Mouse (Mus musculus) ES-E14 (cell line): Measurements from ENCODE around the gene Ldhb. TPM values are rescaled to one million over a fixed set of nuclear protein-coding genes. Genes with fewer than 3 reads are reported as not detected.

ENCODE experiments used
- DNase-seq: peaks from one replicate; pipeline ENCODE4 v3.0.0-alpha.2; 2013; ENCODE audit warnings: low read depth, low spot score
- H3K27ac ChIP-seq: 2 replicates; pipeline ENCODE4 v1.5.1; 2012; ENCODE audit warnings: low read depth, mild to moderate bottlenecking, low read length, moderate library complexity, mixed read lengths; ENCODE audit not compliant: poor library complexity, insufficient read depth, severe bottlenecking
- H3K36me3 ChIP-seq: 2 replicates; pipeline ENCODE4 v1.6.1; 2012; ENCODE audit warnings: mild to moderate bottlenecking, low read length, moderate library complexity, mixed read lengths; ENCODE audit not compliant: control insufficient read depth, poor library complexity, insufficient read depth, severe bottlenecking
- H3K4me1 ChIP-seq, 2 experiments: fragments of 150-350 bp in 1 of 2; sonication (generic) in 1 of 2; 2 replicates each; pipeline ENCODE4 v1.6.1; 2012; ENCODE audit warnings: low read length in 2 of 2, mild to moderate bottlenecking in 1 of 2, mixed read lengths in 1 of 2; ENCODE audit not compliant: control insufficient read depth in 2 of 2, insufficient read depth in 2 of 2, poor library complexity in 1 of 2
- H3K4me3 ChIP-seq, 2 experiments: fragments of 150-350 bp in 1 of 2; sonication (generic) in 1 of 2; 2 replicates each; pipeline ENCODE4 v1.5.1; 2012; ENCODE audit warnings: low read length in 2 of 2, low read depth in 1 of 2, mild to moderate bottlenecking in 1 of 2, mixed read lengths in 1 of 2; ENCODE audit not compliant: insufficient read depth in 1 of 2, poor library complexity in 1 of 2, severe bottlenecking in 1 of 2
- H3K9ac ChIP-seq: 2 replicates; pipeline ENCODE4 v1.6.1; 2012; ENCODE audit warnings: low read depth, mild to moderate bottlenecking, low read length, mixed read lengths; ENCODE audit not compliant: poor library complexity, insufficient read depth, severe bottlenecking
- H3K9me3 ChIP-seq: fragments of 150-350 bp; sonication (generic); 2 replicates; pipeline ENCODE4 v1.6.1; 2012; ENCODE audit warnings: low read depth, mild to moderate bottlenecking, low read length; ENCODE audit not compliant: control insufficient read depth, insufficient read depth
- CHD2 ChIP-seq: IDR thresholded peaks from 2 replicates; pipeline ENCODE4 v1.6.1; 2014; ENCODE audit warnings: mild to moderate bottlenecking, low read depth, low read length, inconsistent platforms
- HCFC1 ChIP-seq: IDR thresholded peaks from 2 replicates; pipeline ENCODE4 v1.6.1; 2012; ENCODE audit warnings: low read length, inconsistent platforms, borderline replicate concordance; ENCODE audit not compliant: insufficient read depth
- MAFK ChIP-seq: IDR thresholded peaks from 2 replicates; pipeline ENCODE4 v1.6.1; 2014; ENCODE audit warnings: mild to moderate bottlenecking, low read depth, low read length, inconsistent platforms; ENCODE audit not compliant: insufficient read depth
- ZC3H11A ChIP-seq: IDR thresholded peaks from 2 replicates; pipeline ENCODE4 v1.6.1; 2012; ENCODE audit warnings: low read depth, mild to moderate bottlenecking, inconsistent platforms, low read length, borderline replicate concordance
- ZNF384 ChIP-seq: IDR thresholded peaks from 2 replicates; pipeline ENCODE4 v1.6.1; 2012; ENCODE audit warnings: low read depth, low read length, inconsistent platforms
- in situ Hi-C, 2 experiments: fragments of 600-800 bp; cut with MboI; formaldehyde crosslinking; loops; one replicate each; pipeline ENCODE4 v1.15.1; 2025; ENCODE audit warnings: low sequenced_read_pairs in 2 of 2, inconsistent platforms in 1 of 2; ENCODE audit not compliant: unreplicated experiment in 2 of 2
- total RNA-seq: library from RNA; depleted of rRNA; stranded (reverse); fragments of 300-350 nt; gene quantifications from 2 replicates; pipeline ENCODE4 v1.2.3, GENCODE M21; 2012; rRNA removed

Gene Ldhb
- total RNA-seq, 1 experiment: 139 TPM

DNA sequence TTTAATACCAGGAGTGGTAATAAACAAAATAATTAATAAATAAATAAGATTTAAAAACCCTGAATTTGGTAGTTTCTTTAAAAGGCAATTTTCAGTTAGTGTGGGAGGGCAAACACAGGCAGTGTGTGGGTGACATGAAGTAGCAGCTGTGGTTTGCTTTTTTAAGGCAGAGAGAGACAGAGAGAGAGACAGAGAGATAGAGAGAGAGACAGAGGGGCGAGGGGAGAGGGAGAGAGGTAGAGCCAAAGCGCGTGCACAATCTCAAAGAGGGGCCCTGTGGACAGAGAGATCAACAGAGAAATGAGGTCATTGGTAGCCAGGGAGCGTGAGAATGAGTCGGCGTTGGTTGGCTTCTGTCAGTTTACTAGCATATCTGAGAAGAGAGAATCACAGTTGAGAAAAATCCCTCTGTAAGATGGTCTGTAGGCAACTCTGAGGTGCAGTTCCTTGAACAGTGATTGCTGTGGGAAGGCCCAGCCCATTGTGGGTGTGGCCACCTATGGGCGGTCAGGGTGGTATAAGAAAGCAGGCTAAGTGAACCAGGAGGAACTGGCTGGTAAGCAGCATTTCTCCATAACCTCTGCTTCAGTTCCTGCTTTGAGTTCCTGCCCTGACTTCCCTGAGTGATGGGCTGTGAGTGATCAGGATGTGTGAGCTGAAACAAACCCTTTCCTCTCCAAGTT, 52.3 kb downstream of the Ldhb start:
- TF ChIP-seq ZC3H11A: no peak
- no peak for TF ChIP-seq ZNF384
- TF ChIP-seq MAFK: no peak
- no peak for TF ChIP-seq CHD2
- no peak for TF ChIP-seq HCFC1
- in situ Hi-C loops: no loop called here
- peak; percentile 44 for DNase-seq
- Histone ChIP-seq H3K36me3 (no peaks in the 10 kb centered on the region), H3K9me3 (no peaks in the 10 kb centered on the region), H3K9ac (no peak overlapping the region), H3K27ac (no peak overlapping the region), H3K4me1 (peaks cover 0 to 4% of the 10 kb centered on the region in 2 experiments; a peak in 1 of 4 replicates), H3K4me3 (no peak overlapping the region)

DNA sequence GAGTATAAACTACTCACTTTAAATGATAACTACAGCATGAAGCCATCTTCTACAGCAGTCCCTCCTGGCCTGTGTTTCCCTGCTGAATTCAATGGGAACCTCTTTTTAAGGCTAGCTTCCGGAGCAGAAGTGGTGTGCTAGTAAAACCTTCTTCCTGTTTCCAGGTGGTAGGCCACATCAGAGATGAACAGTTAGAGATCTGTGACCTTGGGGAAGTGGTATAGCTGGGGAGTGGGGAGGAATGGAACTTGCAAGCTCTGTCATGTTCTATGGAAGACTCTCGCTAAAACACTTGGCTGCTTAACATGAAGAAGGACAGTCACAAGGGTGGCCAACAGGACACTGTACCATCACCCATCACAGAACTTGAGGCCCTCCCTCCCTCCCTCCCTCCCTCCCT, 54.4 kb downstream of the Ldhb start:
- no peak for TF ChIP-seq ZNF384
- TF ChIP-seq CHD2: no peak
- no peak for TF ChIP-seq ZC3H11A
- no peak for TF ChIP-seq MAFK
- no peak for TF ChIP-seq HCFC1
- Histone ChIP-seq H3K27ac (no peak overlapping the region), H3K9ac (no peak overlapping the region), H3K36me3 (no peaks in the 10 kb centered on the region), H3K9me3 (no peaks in the 10 kb centered on the region), H3K4me1 (peaks cover 0 to 2% of the 10 kb centered on the region in 2 experiments; a peak in 1 of 4 replicates), H3K4me3 (no peak overlapping the region)
- no peak for DNase-seq
- in situ Hi-C loops: no loop called here

DNA sequence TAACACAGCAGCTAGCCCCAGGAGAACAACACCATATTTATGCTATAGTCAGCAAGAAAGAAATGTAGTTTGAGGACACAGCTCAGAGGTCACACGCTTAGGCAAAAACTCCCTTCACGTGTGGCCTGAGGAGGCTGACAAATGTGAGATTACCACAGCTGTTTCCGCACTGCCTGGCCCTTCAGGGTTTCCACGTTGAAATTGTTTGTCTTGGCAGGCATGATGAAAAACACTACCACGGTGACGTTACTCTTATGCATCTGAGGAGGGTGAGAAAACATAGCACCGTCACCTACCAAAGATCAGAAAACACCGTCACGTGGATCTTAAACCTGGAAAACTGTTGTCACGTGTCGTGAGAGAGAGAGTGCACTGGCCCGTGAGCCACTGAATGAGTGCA, 56.4 kb downstream of the Ldhb start:
- TF ChIP-seq HCFC1: no peak
- TF ChIP-seq CHD2: no peak
- TF ChIP-seq ZNF384: no peak
- TF ChIP-seq MAFK: no peak
- no peak for TF ChIP-seq ZC3H11A
- no peak overlapping the region for H3K9ac ChIP-seq
- H3K27ac ChIP-seq: no peak overlapping the region
- H3K9me3 ChIP-seq: no peaks in the 10 kb centered on the region
- peaks cover 0 to 2% of the 10 kb centered on the region in 2 experiments; a peak in 1 of 4 replicates for H3K4me1 ChIP-seq
- in situ Hi-C loops: no loop called here
- H3K36me3 ChIP-seq: no peaks in the 10 kb centered on the region
- no peak overlapping the region for H3K4me3 ChIP-seq
- no peak for DNase-seq

Other genes starting within 250 kb of the Ldhb start
- not detected in 2 replicates for gene Iapp, start 209.5 kb downstream of the Ldhb start, total RNA-seq
- gene Slco1a5, start 185.0 kb downstream of the Ldhb start, total RNA-seq: 0.11 and 0.49 TPM in 2 replicates
- 10.4 and 10.8 TPM in 2 replicates for gene Pyroxd1, start 162.3 kb downstream of the Ldhb start, total RNA-seq
- 22.6 and 24.7 TPM in 2 replicates for gene Recql, start 120.9 kb downstream of the Ldhb start, total RNA-seq
- 85.4 and 86.2 TPM in 2 replicates for gene Golt1b, start 120.7 kb downstream of the Ldhb start, total RNA-seq
- gene Spx, start 94.5 kb downstream of the Ldhb start, total RNA-seq: 0.94 and 1.4 TPM in 2 replicates
- not detected in 2 replicates for gene Gys2, start 34.8 kb downstream of the Ldhb start, total RNA-seq
- 0.26 and 0.58 TPM in 2 replicates for gene Kcnj8, start 63.7 kb upstream of the Ldhb start, total RNA-seq
- gene Abcc9, start 194.4 kb upstream of the Ldhb start, total RNA-seq: 0.05 and 0.13 TPM in 2 replicates
- 50.3 and 61.0 TPM in 2 replicates for gene Cmas, start 248.7 kb upstream of the Ldhb start, total RNA-seq